9 mouse cellular contexts compared by ENCODE assay signal in genomic region chr4:140030415-140030814, GRCm38 (mm10).
DNase-seq lines count a peak whose midpoint lies in the region; ATAC-seq lines count a peak whose summit lies in the region.
"Had no signal": no experiment of that assay in that cellular context is flagged by ENCODE, and none has a peak within 500 bp of the region (broad histone marks: within the 10 kb centered on the region; RNA-seq: fewer than 3 reads in every experiment).

No protein-coding gene starts in this region.

- H3K27ac ChIP-seq in forebrain, embryonic 10.5 days: peak overlapping the region; percentile 54
- peak overlapping the region; percentile 69; the same call in 1 of the 2 replicates for H3K27ac ChIP-seq in neural tube, embryonic 15.5 days (replicated peaks)

- H3K27me3 ChIP-seq in forebrain, embryonic 10.5 days (ENCODE audit: poor library complexity, severe bottlenecking): peaks cover 37% of the 10 kb centered on the region
- peaks cover 3% of the 10 kb centered on the region; the same call in 1 of the 2 replicates for H3K27me3 ChIP-seq in neural tube, embryonic 15.5 days (replicated peaks)

- intact Hi-C loops in left cerebral cortex, postnatal 36 days (cut with DNase I): loop anchor here (5.0 to 10.0 kb wide), 2 partner anchors 106 to 153 kb away; no protein-coding TSS in a partner anchor

- H3K4me1 ChIP-seq in forebrain, embryonic 10.5 days: peaks cover 28% of the 10 kb centered on the region
- H3K4me1 ChIP-seq in neural tube, embryonic 15.5 days: peaks cover 18% of the 10 kb centered on the region

- H3K4me3 ChIP-seq in forebrain, embryonic 10.5 days: no peak overlapping the region
- no peak overlapping the region for H3K4me3 ChIP-seq in neural tube, embryonic 15.5 days (replicated peaks)
- H3K4me3 ChIP-seq: embryonic facial prominence, embryonic 12.5 days had no signal

- peak; percentile 24 to 49 for DNase-seq in adrenal gland, adult 18-20 months (ENCODE audit: low spot score in 2 of 2)
- no peak for DNase-seq in adrenal gland, adult 8-10 months
- DNase-seq in ovary, postnatal 14 days (ENCODE audit: low spot score): peak; percentile 27
- DNase-seq in ovary, postnatal 10 days (ENCODE audit: low spot score): no peak
- peak; percentile 62 for DNase-seq in forebrain, embryonic 10.5 days (ENCODE audit: extremely low spot score, low spot score)
- peak; percentile 44 to 66 for DNase-seq in left cerebral cortex, postnatal 36 days (ENCODE audit: low spot score in 2 of 2)
- no peak for DNase-seq in B cell, adult 2 months

- no peaks in the 10 kb centered on the region for H3K9me3 ChIP-seq in forebrain, embryonic 10.5 days
- no peaks in the 10 kb centered on the region for H3K9me3 ChIP-seq in neural tube, embryonic 15.5 days (replicated peaks)
- H3K9me3 ChIP-seq: embryonic facial prominence, embryonic 12.5 days had no signal

- 24% methylated on average over 5 of the region's 6 CpGs for WGBS in forebrain, embryonic 10.5 days
- 20% methylated on average over 3 of the region's 6 CpGs for WGBS in neural tube, embryonic 15.5 days

- peak; percentile 56; the same call in 1 of the 2 replicates for ATAC-seq in neural tube, embryonic 15.5 days (ENCODE audit: low FRiP score)

- H3K4me2 ChIP-seq in neural tube, embryonic 15.5 days: no peak overlapping the region
- H3K4me2 ChIP-seq: embryonic facial prominence, embryonic 12.5 days had no signal

- no peaks in the 10 kb centered on the region for H3K36me3 ChIP-seq in forebrain, embryonic 10.5 days (replicated peaks)
- no peaks in the 10 kb centered on the region for H3K36me3 ChIP-seq in neural tube, embryonic 15.5 days
- H3K36me3 ChIP-seq: embryonic facial prominence, embryonic 12.5 days had no signal

- no peak overlapping the region for H3K9ac ChIP-seq in neural tube, embryonic 15.5 days (replicated peaks)
- H3K9ac ChIP-seq: embryonic facial prominence, embryonic 12.5 days had no signal

Comparison
In these comparisons a context has a peak if more than half of its experiments do, and no peak if none do; other contexts are left out.
1. DNase-seq: peak in adrenal gland, adult 18-20 months (2 of 2), ovary, postnatal 14 days (single experiment), forebrain, embryonic 10.5 days (single experiment) and left cerebral cortex, postnatal 36 days (2 of 2); none in adrenal gland, adult 8-10 months (single experiment), ovary, postnatal 10 days (single experiment) and B cell, adult 2 months (0 of 2).